Mouse (Mus musculus) adrenal gland (tissue): ENCODE data around the gene Pycard.
"Not testable (repeated sequence)": the region's sequence is repeated elsewhere in the genome, so short reads cannot be mapped to it uniquely, and the experiment has no call there.

Experiments used
- intact Hi-C: fragments of 180-260 bp; cut with DNase I; formaldehyde crosslinking; loops from one replicate; pipeline ENCODE4 v1.15.1; 2025
- long read RNA-seq, 2 experiments: library from polyadenylated mRNA; unstranded; transcript quantifications; one replicate each; pipeline ENCODE4 v2.0.0; 2020; ENCODE audit warnings: borderline replicate concordance in 1 of 2; ENCODE audit not compliant: insufficient replicate concordance in 1 of 2

The Pycard gene
- long read RNA-seq, experiment 1, partial matches to known transcripts, result 0 of 7 reads
- long read RNA-seq, experiment 1, other reads (novel, unspliced or antisense), result 3 of 7 reads
- long read RNA-seq, experiment 2, transcript Pycard-201 (3 exons, 3,800 nt), result major isoform, 13 of 16 reads
- long read RNA-seq, experiment 2, partial matches to known transcripts, result 0 of 16 reads
- long read RNA-seq, experiment 2, other reads (novel, unspliced or antisense), result 3 of 16 reads

DNA sequence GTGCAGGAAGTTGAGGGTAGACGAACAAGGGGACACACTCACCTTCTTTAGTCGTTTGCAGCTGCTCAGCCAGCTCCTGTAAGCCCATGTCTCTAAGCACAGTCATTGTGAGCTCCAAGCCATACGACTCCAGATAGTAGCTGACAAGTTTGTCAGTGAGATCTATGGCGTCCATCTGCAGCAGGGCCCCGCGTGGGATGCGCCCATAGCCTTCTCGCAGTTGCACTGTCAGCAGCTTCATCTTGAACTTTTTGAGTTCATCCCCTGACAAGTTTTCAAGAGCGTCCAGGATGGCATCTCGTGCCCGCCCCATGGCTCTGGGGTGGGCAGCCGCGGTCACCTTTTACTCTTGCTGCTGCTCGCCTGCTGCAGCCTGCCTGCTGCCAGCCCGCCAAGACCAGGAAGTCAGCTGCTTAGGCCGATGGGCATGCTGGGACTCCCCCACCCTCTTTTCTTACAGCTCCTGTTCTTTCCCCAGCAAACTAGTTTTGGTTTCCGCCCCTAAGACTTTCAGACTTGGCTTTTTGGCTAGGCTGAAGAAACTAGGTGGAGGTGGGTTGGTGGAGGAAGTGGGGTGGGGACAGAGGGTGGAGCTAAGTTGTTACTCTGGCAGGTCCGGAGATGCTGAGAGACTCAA lies at the start of gene Pycard:
TSS of gene Pycard (minus strand) at position 527 of the 637 bp plus-strand sequence.
- intact Hi-C loops, result no loop called here

DNA sequence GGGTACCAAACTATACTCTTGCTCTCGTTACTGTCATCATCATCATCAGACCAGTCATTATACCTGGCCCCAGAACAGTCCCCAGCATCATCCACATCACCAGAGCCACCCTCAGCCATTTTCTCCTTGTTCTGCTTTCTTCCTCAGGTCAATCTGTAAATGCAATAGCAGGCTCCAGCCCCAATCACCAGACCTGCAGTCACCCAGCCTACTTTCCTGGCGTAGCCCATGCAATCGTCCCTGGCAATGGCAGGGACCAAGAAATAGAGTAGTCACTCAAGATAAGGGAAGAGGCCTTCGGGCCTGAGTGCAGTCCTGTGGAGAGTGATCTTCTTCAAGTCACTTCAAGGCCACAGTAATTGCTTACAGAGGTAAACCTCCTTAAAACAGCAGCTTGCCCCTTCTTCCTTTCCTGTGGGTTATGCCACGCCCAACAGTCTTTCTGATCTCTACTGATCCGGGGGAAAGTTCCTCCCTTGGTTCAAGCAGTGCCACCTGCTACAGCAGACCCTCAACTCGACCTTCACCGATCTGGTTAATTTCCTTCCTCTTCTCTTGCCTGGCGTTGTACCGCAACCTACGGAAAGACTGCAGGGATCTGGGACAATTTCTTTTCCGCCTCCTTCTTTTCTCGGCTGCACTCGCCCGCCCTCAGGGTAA lies 48.6 kb upstream of the Pycard start:
- intact Hi-C loops, result not testable (repeated sequence)

DNA sequence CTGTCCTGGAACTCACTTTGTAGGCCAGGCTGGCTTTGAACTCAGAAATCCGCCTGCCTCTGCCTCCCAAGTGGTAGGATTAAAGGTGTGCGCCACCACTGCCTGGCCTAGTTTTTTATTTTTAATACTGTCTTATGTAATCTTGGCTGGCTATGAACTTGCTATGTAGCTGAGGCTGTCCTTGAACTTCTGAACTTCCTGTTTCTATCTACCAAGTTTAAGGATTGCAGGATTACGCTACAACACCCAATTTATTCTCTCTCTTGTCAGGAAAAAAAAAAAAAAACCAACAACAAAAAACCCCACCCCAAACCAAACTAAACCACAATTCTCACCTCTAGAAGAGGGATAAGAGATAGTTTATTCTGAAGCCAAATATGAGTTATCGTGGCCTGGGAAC lies 39.9 kb upstream of the Pycard start:
- intact Hi-C loops, result no loop called here

DNA sequence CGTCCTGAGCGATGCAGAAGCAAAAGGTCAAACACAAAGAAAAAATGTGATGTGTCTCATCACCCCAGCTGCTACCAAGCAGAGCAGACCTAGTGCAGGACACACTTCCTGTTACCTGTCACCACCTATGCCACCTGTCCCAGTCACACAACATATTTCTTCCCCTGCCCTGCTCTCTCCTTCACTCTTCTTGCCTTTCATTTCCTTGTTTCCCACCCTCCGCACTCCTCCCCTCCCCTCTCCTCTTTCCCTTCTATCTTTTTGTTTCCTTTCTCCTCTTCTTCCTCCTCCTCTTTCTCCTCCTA lies 39.3 kb upstream of the Pycard start:
- intact Hi-C loops, result no loop called here

DNA sequence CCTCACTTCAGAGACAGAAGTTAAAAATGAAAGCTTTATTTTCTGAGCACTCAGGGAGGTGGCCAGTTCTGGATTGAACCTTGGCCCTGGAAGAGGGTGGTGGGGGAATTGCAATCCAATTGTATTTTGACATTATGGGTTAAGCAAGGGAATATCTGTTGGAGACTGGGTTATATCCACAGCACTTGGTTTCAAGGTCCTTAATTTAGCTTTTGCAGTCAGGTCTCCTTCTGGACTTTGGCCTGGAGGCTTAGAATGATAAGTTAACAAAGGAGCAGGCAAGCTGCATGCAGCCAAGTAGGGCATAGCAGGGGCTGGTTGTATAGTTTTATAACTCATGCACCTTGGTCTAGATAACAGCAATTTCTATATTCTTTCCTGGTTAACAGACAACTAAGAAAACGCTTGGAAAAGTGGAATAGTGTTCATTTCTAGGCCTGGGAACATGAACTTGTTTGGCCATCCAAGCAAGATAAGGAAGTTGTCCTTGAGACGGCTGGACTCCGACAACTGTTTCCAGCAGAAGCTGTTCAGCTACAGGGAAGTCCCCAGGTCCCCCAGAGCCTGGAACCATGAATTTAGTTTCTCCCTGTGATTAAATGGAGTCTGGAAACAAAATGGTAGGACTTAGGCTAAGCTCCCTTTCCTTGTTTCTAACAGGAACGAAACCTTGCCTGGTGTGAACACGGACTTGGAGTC lies 38.8 kb upstream of the Pycard start:
- intact Hi-C loops, result no loop called here

DNA sequence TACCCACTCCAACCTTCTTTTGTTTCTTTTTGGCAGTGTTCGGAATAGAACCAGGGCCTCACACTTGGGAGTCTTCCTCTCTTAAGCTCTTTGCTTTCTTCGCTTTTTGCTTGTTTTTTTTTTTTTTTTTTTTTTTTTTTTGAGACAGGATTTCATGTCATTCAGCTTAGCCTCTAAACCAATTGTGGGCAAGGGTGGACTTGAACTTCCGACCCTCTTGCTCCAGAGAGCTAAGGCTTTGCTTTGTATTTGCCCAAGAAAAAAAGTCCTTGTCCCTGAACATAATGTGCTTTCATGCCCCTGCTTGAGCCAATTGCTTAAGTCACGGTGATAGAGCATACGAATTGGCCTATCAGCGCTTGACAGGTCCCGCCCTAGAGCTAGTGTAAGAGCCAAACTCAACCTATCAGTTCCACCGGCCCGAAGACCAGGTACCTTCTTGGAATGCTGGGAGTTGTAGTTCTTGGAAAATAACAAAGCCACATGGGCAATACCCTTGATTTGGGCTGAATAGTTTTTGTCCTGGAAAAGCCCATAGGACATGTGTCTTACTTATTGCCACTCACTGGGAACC lies 37.8 kb upstream of the Pycard start:
- intact Hi-C loops, result no loop called here

DNA sequence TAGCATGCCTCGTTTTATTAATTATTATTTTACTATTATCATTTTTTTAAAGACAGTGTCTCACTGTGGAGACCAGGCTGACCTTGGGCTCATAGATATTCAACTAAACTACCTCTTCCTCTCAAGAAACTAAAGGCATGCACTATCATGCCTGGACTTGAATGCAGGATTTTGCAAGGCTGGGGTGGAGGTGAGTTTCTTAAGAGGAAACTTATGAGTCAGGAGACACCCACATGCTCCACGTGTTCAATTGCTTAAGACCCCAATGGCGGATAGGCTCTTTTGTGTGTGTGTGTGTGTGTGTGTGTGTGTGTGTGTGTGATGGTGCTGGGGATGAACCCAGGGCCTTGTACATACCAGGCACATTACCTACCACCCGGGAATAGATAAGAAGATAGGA lies 31.7 kb upstream of the Pycard start:
- intact Hi-C loops, result no loop called here

DNA sequence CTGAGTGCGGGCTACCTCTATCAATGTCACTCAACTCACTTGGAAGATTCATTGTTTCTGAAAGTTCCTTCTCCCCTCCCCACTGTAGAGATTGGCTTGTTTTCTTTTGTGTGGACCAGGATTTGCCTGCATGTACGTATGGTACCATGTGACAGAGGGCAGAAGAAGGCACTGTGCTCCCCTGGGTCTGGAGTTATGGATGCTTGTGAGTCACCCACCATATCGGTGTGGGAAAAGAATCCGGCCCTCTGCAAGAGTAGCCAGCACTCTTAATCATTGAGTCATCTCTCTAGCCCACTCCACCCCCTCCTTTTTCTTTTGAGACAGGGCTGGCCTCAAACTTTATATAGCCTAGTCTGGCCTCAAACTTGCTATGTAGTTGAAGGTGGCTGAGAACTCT lies 31.3 kb upstream of the Pycard start:
- intact Hi-C loops, result no loop called here

DNA sequence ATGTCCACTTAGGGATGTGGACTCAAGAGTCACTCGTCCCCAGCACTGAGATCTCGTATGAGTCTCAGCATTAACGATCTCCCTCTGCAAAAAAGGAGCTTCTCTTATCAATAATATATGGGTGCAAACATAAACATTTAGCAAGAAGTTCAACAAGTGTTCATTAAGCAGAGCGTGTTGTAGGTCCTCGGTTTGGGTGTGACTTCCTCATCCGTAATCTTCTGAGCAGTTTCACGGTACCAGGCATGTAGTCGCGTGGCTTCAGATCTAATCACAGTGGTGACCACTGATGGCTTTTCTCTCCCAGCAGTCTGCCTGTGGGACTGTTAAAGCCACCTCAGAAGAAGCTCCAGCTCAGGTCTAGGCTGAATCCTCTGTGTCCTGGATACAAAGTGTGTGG lies 30.7 kb upstream of the Pycard start:
- intact Hi-C loops, result no loop called here

DNA sequence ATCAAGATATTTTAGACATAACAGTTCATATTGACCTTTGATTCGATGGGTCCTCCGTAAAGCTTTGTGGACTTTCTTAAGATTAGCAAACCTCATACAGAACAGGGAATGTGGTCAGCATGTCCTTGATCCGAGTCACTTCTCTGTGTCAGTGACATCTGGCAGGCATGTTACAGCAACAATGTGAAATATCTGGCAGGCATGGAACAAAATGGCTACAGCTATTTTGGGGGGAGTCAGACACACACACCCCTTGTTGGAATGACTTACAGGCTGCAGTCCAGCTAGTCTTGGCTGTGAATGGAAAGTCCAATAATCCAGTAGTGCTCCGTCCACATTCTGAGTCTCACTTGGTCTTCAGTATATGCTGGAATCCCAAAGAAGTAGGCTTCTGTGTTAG lies 29.9 kb upstream of the Pycard start:
- intact Hi-C loops, result no loop called here

DNA sequence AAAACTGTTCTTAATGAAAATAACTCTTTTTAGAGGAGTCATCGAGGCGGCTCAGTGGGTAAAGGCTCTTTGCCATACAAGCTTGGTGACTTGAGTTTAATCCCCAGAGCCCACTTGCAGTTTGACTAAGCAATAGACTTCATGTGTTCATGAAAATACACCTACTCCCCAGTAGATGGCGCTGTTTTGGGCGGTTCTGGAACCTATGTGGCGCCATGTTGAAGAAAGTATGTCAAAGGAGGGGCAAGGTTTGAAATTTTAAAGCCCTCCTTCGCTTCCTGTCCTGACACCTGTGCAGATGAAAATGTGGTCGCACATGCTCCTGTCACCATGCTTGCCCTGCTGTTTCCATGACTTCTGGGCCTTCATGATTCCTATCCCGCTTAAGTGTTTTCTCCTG lies 29.3 kb upstream of the Pycard start:
- intact Hi-C loops, result no loop called here

DNA sequence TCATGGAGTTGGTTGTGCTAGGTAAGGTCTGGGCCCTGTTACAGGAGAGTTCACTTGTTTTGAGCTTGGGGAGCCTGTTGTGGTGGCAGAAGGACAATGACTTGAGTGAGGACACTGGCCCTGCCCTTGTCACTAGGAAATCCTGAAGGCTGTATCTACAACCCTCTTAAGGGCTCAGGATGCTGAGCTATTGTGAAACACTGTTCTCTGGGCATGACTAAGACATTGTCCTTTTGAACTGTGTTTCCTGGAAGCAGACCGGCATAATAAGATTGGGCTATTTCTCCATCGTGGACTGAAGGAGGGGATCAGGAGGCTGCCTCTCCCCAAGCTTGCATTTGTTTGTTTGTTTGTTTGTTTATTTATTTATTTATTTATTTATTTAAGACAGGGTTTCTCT lies 25.5 kb upstream of the Pycard start:
- intact Hi-C loops, result loop anchor here (10.0 kb wide), 1 partner anchor 196 kb away; no protein-coding TSS in a partner anchor

DNA sequence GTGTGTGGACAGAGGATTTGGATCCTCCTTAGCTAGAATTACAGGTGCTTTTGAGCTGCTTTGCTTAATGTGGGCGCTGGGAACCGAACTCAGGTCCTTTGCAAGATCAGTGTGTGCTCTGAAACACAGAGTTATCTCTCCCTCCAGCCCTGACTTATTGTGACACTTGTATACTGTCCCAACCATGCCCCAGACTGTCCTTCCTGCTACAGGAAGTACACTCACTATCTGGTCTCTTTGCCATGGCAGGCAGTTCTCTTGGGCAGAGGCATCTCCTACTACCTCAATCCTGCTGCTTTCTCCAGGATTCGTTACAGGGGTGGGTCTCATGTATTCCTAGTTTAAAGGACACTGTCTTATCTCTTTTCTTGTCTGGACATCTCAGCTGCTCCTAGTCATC lies 24.6 kb upstream of the Pycard start:
- intact Hi-C loops, result loop anchor here (10.0 kb wide), 1 partner anchor 197 kb away; no protein-coding TSS in a partner anchor

DNA sequence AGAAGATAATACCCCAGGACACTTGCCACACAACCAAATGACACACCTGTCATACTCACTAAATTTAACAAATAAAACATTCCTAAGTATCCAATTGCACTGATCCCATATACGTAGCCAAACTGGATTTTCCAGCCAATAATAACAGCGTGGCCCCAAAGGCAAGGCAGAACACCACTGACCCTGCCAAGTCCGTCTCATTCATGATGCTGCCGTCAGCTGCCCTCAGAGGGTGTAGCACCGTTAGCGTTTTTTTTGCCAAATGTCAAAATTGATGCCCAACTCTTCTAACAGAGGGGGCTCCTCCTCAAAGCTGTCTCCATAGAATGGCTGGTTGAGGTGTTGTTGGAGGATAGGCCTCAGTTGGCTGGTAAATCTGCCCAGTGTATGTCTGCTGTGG lies 23.0 kb upstream of the Pycard start:
- intact Hi-C loops, result loop anchor here (10.0 kb wide), 1 partner anchor 198 kb away; no protein-coding TSS in a partner anchor

DNA sequence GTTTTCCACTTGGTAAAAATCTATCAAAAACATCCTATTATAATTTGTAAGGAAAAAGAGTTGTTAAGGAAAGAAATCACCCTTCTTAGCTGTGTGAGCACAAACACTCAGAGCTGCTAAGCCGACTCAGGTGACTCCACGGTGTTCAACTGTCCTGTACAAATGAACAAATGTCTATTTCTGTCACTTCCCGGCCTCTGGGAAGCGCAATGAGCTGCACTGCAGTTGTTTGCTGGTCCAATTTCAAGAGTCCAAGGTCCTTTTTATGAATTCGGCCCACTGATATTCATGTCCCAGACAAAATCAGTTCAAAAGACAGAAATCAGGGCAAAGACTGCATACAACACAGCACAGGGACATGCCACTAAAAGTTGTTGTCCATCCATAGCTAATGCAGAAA lies 22.5 kb upstream of the Pycard start:
- intact Hi-C loops, result loop anchor here (10.0 kb wide), 1 partner anchor 199 kb away; no protein-coding TSS in a partner anchor

DNA sequence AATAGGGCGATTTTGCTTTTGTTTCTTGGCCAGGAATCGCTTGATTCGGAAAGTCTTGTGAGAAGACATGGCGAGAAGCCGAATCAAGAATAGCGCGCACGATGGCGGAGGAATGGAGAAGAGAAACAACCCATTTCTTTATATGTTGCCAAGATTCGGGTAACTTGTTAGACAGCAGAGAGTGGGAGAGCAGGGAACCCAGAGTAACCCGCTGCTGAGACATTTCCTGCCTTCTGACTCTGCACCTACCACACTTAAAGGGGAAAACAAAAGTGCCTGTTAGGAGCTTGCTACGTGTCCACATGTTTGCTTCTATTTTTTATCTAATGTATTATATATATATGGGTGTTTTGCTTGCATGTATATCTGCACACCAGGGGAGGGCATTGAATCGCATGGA lies 19.4 kb upstream of the Pycard start:
- intact Hi-C loops, result loop anchor here (10.0 kb wide), 1 partner anchor 202 kb away; no protein-coding TSS in a partner anchor

DNA sequence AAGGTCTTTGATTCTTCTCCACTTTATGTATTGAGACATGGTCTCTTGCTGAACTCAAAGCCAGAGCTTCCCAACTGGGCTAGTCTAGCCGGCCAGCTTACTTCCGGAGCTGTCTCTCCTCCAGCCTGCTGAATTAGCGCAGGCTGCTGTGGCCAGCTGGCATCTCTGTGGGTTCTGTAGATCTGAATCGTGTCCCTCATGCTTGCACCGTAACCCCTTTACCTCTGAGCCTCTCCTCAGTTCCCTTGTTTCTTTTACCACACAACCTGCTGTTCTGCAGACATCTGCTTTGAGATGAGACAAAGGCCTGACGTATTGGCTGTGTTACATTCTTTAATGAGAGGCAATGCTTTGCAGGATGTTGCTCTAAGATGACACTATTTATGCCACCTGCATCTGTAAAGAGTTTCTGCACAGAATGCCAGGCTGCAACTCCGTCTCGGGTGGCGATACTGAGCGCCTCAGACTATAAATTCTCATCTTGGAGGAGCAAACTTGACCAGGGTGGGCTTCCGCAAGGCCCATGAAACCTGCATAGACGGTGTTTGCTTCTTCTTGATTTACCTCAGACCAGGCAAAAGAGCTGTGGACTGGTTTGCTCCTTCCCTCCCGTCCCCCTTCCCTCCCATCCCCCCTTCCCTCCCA lies 18.6 kb upstream of the Pycard start:
- intact Hi-C loops, result loop anchor here (10.0 kb wide), 1 partner anchor 203 kb away; no protein-coding TSS in a partner anchor

DNA sequence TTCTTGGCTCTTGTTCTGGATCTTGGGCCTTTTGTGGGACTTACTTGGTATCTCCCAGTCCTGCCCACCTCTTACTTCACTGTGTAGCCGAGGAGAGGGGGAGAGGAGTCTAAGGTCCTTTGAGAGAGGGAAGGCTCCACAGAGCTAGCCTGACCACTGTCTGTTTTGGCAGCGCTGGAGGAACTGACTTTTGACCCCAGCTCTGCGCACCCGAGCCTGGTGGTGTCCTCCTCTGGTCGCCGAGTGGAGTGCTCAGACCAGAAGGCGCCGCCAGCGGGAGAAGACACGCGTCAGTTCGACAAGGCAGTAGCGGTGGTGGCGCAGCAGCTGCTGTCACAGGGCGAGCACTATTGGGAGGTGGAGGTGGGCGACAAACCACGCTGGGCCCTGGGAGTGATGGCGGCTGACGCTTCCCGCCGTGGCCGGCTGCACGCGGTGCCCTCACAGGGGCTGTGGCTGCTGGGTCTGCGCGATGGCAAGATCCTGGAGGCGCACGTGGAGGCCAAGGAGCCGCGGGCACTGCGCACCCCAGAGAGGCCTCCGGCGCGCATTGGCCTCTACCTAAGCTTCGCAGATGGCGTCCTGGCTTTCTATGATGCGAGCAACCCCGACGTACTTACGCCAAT lies 16.2 kb upstream of the Pycard start:
- intact Hi-C loops, result loop anchor here (10.0 kb wide), 1 partner anchor 205 kb away; no protein-coding TSS in a partner anchor

DNA sequence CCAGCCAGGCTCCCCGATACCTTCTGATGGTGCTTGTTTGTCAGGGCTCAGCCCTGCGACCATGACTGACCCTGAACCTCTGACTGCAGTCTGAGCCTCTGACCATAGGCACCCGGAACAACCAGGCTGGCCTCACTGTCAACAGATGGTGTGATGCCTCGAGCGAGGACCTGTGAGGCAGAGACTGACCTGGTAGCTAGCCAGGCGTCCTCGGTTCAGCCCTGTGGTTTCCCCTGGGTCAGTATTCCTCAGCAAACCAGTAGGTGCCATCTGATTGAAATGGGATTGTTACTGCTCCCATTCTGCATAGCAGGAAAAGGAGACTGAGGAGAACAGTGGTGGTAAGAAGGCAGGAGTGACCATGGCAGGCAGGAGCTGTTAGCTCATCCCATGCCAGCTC lies 12.5 kb upstream of the Pycard start:
- intact Hi-C loops, result no loop called here

DNA sequence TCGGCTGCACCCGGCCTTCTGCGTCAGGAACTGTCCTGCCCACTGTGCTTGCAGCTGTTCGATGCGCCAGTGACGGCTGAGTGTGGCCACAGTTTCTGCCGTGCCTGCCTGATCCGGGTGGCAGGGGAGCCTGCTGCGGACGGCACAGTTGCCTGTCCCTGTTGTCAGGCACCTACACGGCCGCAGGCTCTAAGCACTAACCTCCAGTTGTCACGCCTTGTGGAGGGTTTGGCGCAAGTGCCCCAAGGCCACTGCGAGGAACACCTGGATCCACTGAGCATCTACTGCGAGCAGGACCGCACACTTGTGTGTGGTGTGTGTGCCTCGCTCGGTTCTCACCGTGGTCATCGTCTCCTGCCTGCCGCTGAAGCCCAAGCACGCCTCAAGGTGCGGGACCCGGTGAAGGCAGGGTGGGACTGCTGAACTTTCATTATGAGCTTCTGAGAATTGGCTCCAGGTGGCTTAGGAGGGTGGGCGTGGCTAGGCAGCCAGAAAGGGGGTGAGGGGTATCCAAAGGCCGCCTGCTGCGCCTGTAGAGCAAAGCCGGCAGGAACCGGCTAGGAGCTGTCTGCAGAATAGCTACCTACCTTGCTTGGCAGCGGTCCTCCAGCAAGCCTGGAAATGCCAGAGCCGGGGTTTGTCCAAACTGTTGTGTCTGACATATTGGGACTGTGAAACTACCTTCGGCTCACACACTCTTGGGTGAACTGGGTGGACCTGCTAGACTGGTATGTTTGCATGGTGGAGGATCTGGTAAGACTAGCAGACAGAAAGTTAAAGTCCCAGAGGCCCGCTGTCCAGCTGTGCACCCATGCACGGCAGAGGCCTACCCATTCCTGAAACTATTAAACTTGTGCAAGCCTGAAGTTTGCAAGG lies 11.1 kb upstream of the Pycard start:
- intact Hi-C loops, result no loop called here
